Mouse (Mus musculus): ENCODE measurements around the gene Itprid1. TPM values are rescaled to one million over a fixed set of nuclear protein-coding genes. Genes with fewer than 3 reads are reported as not detected.
A peak's percentile ranks its signal among the peaks of the same experiment; 100 is the strongest.

The Itprid1 gene
- polyA plus RNA-seq, 1 experiment from 2014 or later, result 0.09 TPM

DNA sequence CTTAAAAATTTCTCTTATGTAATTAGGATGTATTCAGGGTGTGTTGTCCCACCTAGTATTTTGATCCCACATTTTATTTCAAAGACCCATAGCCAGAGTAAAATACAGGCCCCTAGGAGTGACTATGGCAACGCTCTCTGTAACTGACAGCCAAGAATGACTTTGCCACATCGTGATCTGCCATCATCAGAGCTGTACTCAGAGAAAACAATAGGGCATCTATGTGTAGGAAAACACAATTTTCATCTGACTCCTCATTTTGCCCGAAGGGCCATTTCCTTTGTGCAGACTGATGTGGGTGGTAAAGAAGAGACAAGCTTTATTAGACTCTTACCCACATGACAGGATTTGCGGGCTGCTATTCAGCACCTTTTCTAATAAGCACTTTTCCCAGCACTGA lies 172.0 kb downstream of the Itprid1 start:
- TF ChIP-seq CTCF (IDR thresholded peaks at IDR 0.05; ENCODE audit: low read depth), result no peak
- Histone ChIP-seq H3K9ac (ENCODE audit: low read depth, low read length) (no peak overlapping the region), H3K4me3 (replicated peaks; ENCODE audit: low read depth, low read length) (no peak overlapping the region), H3K4me2 (ENCODE audit: low read length) (no peak overlapping the region), H3K36me3 (ENCODE audit: insufficient read depth, low read length) (no peaks in the 10 kb centered on the region), H3K27me3 (ENCODE audit: insufficient read depth, low read length) (no peaks in the 10 kb centered on the region), H3K9me3 (replicated peaks; ENCODE audit: low read length) (no peaks in the 10 kb centered on the region), H3K27ac (no peak overlapping the region), H3K4me1 (replicated peaks; ENCODE audit: insufficient read depth, low read length) (no peaks in the 10 kb centered on the region)
- WGBS, result 80% methylated on average over 4 of the region's 4 CpGs
- DNase-seq (ENCODE audit: low spot score) (no peak), ATAC-seq (replicated peaks; ENCODE audit: low FRiP score, low read depth) (no peak)

DNA sequence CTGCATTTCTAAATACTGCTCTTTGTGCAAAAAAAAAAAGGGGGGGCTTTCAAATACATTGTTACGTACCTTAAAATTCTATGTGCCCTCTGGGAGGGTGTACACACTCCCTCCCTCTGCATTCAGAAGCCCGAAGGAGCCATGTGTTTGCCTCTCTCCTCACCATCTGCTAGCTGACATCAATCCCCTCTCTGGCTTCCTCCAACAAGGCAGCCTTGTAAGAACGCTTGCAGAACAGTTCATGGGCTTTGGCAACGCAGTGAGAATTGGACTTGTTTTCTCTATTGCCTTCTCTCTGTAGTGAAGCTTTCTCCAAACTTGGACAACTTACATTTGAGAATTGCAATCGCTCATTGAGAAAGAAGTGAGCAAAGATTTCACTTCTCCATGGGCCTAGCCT lies 175.7 kb downstream of the Itprid1 start:
- WGBS, result 64% methylated on average over 5 of the region's 5 CpGs
- Histone ChIP-seq H3K9ac (ENCODE audit: low read depth, low read length) (no peak overlapping the region), H3K27me3 (ENCODE audit: insufficient read depth, low read length) (no peaks in the 10 kb centered on the region), H3K4me1 (replicated peaks; ENCODE audit: insufficient read depth, low read length) (no peaks in the 10 kb centered on the region), H3K4me3 (replicated peaks; ENCODE audit: low read depth, low read length) (no peak overlapping the region), H3K9me3 (replicated peaks; ENCODE audit: low read length) (no peaks in the 10 kb centered on the region), H3K36me3 (ENCODE audit: insufficient read depth, low read length) (no peaks in the 10 kb centered on the region), H3K27ac (no peak overlapping the region), H3K4me2 (ENCODE audit: low read length) (no peak overlapping the region)
- ATAC-seq (replicated peaks; ENCODE audit: low FRiP score, low read depth) (no peak), DNase-seq (ENCODE audit: low spot score) (no peak)
- no peak for TF ChIP-seq CTCF (IDR thresholded peaks at IDR 0.05; ENCODE audit: low read depth)

DNA sequence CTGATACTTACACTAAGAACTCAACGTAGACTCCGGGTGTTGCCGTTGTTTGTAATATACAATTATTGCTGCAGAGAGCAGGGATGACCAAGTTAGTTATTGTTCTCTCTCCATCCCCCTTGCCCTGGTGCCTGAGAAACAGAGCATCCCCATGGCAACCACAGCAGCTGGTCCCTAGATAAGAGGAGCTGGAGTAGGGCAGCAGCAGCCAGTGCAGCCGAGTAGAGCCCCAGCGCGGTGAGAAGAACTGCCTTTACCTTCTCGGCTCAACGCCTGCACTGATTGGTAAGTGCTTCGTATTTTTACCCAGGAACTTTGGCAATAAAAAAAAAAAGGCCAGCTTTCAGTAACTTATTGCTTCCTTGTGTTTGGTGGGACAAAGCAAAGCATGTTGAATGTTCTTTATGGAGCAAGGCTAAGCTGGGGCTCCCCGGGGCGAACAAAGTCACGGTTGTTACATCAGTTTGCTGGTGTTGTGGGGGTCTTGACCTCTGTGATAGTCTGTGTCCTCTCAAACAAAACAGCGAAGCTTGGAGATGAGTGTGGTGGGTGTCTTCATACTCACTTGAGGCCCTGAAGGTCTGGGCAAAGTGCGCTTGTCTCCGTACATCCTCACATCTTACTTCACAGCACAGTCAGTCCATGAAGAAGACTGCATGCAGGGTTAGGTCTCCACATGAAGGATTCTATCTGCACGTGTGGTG lies 180.7 kb downstream of the Itprid1 start, which contains the start of gene Ppp1r17:
Gene Ppp1r17 (plus strand): TSS at position 207 of the 704 bp plus-strand sequence.
- Histone ChIP-seq H3K9me3 (replicated peaks; ENCODE audit: low read length) (no peaks in the 10 kb centered on the region), H3K27ac (no peak within 1 kb of the TSS), H3K9ac (ENCODE audit: low read depth, low read length) (no peak within 1 kb of the TSS), H3K36me3 (ENCODE audit: insufficient read depth, low read length) (no peaks in the 10 kb centered on the region), H3K4me3 (replicated peaks; ENCODE audit: low read depth, low read length) (no peak within 1 kb of the TSS), H3K4me2 (ENCODE audit: low read length) (no peak within 1 kb of the TSS), H3K4me1 (replicated peaks; ENCODE audit: insufficient read depth, low read length) (no peaks in the 10 kb centered on the region), H3K27me3 (ENCODE audit: insufficient read depth, low read length) (no peaks in the 10 kb centered on the region)
- no peak for DNase-seq (ENCODE audit: low spot score)
- ATAC-seq (replicated peaks; ENCODE audit: low FRiP score, low read depth), result no peak
- no peak for TF ChIP-seq CTCF (IDR thresholded peaks at IDR 0.05; ENCODE audit: low read depth)
- 72% methylated on average over 16 of the region's 16 CpGs for WGBS

DNA sequence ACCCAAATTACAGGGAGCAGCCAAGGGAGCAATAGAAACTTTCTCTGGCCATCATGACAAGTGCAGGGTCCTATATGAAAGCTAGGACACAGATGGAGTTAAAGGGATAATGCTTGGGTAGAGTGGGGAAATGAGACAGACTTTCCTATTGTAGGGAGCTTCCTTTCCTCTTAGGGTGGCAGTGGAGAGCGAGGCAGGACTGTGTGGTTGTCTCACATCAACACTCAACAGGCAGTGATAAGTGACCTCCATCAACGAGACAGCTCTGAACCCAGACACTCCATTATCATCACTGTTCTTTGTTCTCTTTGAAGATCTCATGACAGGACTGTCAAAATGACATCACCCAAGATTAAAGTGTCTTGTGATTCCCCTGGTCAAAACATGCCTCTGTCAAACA lies 182.9 kb downstream of the Itprid1 start:
- 68% methylated on average over 2 of the region's 2 CpGs for WGBS
- Histone ChIP-seq H3K9me3 (replicated peaks; ENCODE audit: low read length) (no peaks in the 10 kb centered on the region), H3K27me3 (ENCODE audit: insufficient read depth, low read length) (no peaks in the 10 kb centered on the region), H3K27ac (no peak overlapping the region), H3K4me3 (replicated peaks; ENCODE audit: low read depth, low read length) (no peak overlapping the region), H3K4me2 (ENCODE audit: low read length) (no peak overlapping the region), H3K36me3 (ENCODE audit: insufficient read depth, low read length) (no peaks in the 10 kb centered on the region), H3K4me1 (replicated peaks; ENCODE audit: insufficient read depth, low read length) (no peaks in the 10 kb centered on the region), H3K9ac (ENCODE audit: low read depth, low read length) (no peak overlapping the region)
- TF ChIP-seq CTCF (IDR thresholded peaks at IDR 0.05; ENCODE audit: low read depth), result no peak
- no peak for ATAC-seq (replicated peaks; ENCODE audit: low FRiP score, low read depth)
- no peak for DNase-seq (ENCODE audit: low spot score)

- Histone ChIP-seq H3K36me3 (ENCODE audit: insufficient read depth, low read length) (no peaks in the 10 kb centered on the region), H3K9me3 (replicated peaks; ENCODE audit: low read length) (no peaks in the 10 kb centered on the region)
- no peak for ATAC-seq (replicated peaks; ENCODE audit: low FRiP score, low read depth)
Observed at GRCm38 (mm10) chr6:56025533-56025932, 188.8 kb downstream of the Itprid1 start.

DNA sequence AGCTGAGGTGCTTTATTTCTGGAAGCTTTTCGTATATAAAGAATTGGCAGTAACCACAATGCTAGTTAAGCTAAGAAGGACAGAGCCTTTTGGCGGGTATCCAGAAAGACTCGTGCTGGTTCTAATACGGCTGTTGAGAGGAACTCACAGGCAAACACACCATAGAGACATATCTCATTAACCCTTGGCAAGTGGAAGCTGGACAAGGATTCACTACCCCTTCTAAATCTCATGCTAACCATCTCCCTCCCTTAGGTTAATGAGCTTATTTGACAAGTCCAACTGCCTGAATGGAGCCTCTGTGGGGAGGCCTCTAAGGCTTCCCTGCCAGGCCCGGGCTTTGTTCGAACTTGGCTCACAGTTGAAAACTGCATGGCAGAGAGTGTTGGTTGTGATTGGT lies 190.6 kb downstream of the Itprid1 start:
- no peaks in the 10 kb centered on the region for H3K27me3 ChIP-seq (ENCODE audit: insufficient read depth, low read length)
- no peaks in the 10 kb centered on the region for H3K36me3 ChIP-seq (ENCODE audit: insufficient read depth, low read length)
- 69% methylated on average over 6 of the region's 6 CpGs for WGBS
- H3K4me1 ChIP-seq (replicated peaks; ENCODE audit: insufficient read depth, low read length), result no peaks in the 10 kb centered on the region
- DNase-seq (ENCODE audit: low spot score), result no peak
- H3K4me2 ChIP-seq (ENCODE audit: low read length), result no peak overlapping the region
- ATAC-seq (replicated peaks; ENCODE audit: low FRiP score, low read depth), result no peak
- H3K9me3 ChIP-seq (replicated peaks; ENCODE audit: low read length), result no peaks in the 10 kb centered on the region
- TF ChIP-seq CTCF (IDR thresholded peaks at IDR 0.05; ENCODE audit: low read depth), result no peak
- H3K27ac ChIP-seq, result no peak overlapping the region
- no peak overlapping the region for H3K4me3 ChIP-seq (replicated peaks; ENCODE audit: low read depth, low read length)
- H3K9ac ChIP-seq (ENCODE audit: low read depth, low read length), result no peak overlapping the region

More at GRCm38 (mm10) chr6:56025533-56025932, 188.8 kb downstream of the Itprid1 start:
- Histone ChIP-seq H3K4me1 (replicated peaks; ENCODE audit: insufficient read depth, low read length) (no peaks in the 10 kb centered on the region), H3K9ac (ENCODE audit: low read depth, low read length) (no peak overlapping the region), H3K27me3 (ENCODE audit: insufficient read depth, low read length) (no peaks in the 10 kb centered on the region), H3K4me3 (replicated peaks; ENCODE audit: low read depth, low read length) (no peak overlapping the region), H3K27ac (no peak overlapping the region), H3K4me2 (ENCODE audit: low read length) (no peak overlapping the region)
- 58% methylated on average over 2 of the region's 2 CpGs for WGBS
- DNase-seq (ENCODE audit: low spot score), result no peak
- TF ChIP-seq CTCF (IDR thresholded peaks at IDR 0.05; ENCODE audit: low read depth), result peak; percentile 53

DNA sequence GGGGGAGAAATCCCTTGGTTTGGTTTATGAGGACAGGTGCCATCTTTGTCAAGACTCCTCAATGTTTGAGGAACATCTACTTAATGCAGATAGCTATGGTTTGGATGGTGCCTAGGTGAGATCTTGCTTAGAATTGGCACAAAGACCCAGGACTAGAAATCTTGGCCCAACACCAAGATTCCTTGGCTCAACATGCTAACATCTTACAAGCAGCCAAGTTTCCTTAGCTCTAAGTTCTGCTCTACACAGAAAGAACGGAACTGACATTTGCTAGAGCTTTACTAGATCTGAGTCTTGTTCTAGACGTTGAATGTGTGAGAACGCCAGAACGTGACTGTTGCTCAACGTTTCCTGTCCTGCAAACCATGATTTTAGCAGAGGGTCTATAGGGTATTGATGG lies 191.3 kb downstream of the Itprid1 start:
- H3K4me3 ChIP-seq (replicated peaks; ENCODE audit: low read depth, low read length), result no peak overlapping the region
- no peak for DNase-seq (ENCODE audit: low spot score)
- WGBS, result 83% methylated on average over 5 of the region's 5 CpGs
- H3K27me3 ChIP-seq (ENCODE audit: insufficient read depth, low read length), result no peaks in the 10 kb centered on the region
- H3K9me3 ChIP-seq (replicated peaks; ENCODE audit: low read length), result no peaks in the 10 kb centered on the region
- H3K4me2 ChIP-seq (ENCODE audit: low read length), result no peak overlapping the region
- H3K4me1 ChIP-seq (replicated peaks; ENCODE audit: insufficient read depth, low read length), result no peaks in the 10 kb centered on the region
- H3K36me3 ChIP-seq (ENCODE audit: insufficient read depth, low read length), result no peaks in the 10 kb centered on the region
- no peak for ATAC-seq (replicated peaks; ENCODE audit: low FRiP score, low read depth)
- H3K9ac ChIP-seq (ENCODE audit: low read depth, low read length), result no peak overlapping the region
- H3K27ac ChIP-seq, result no peak overlapping the region
- no peak for TF ChIP-seq CTCF (IDR thresholded peaks at IDR 0.05; ENCODE audit: low read depth)

Other genes with a start within 250 kb of the Itprid1 start
- gene Neurod6, start 155.6 kb upstream of the Itprid1 start, polyA plus RNA-seq (2015; fragmentation: Nextera tagmentation; extraction: Ambion mirVana), result not detected in 2 replicates
- 0.07 TPM in 1 of 2 replicates, not detected in the other for gene Ppp1r17, start 180.6 kb downstream of the Itprid1 start, polyA plus RNA-seq (2015; fragmentation: Nextera tagmentation; extraction: Ambion mirVana)

All from kidney, postnatal 0 days (tissue).